Mouse (Mus musculus) urinary bladder, postnatal 10 days (tissue): ENCODE results near the gene Tex101.
"Not testable (repeated sequence)": the region's sequence is repeated elsewhere in the genome, so short reads cannot be mapped to it uniquely, and the experiment has no call there.

Source experiments
- DNase-seq: peaks from one replicate; pipeline ENCODE4 v3.0.0; 2022; ENCODE audit warnings: low spot score

Tex101 gene

GRCm38 (mm10) chr7:24630116-24630880, 46.2 kb downstream of the Tex101 start:
- no peak for DNase-seq

GRCm38 (mm10) chr7:24629672-24630071, 46.8 kb downstream of the Tex101 start:
- DNase-seq = no peak

- DNase-seq = peak; percentile 36
Measured at GRCm38 (mm10) chr7:24628685-24629610, 47.5 kb downstream of the Tex101 start.

- DNase-seq = no peak
Measured at GRCm38 (mm10) chr7:24622967-24623366, 53.5 kb downstream of the Tex101 start.

GRCm38 (mm10) chr7:24621193-24621592, 55.3 kb downstream of the Tex101 start:
- DNase-seq = no peak

- DNase-seq = no peak
Measured at GRCm38 (mm10) chr7:24619671-24620397, 56.6 kb downstream of the Tex101 start.

- not testable (repeated sequence) for DNase-seq
Measured at GRCm38 (mm10) chr7:24618374-24618773, 58.1 kb downstream of the Tex101 start.
